Mouse (Mus musculus) large intestine, adult 2 months (tissue): Measurements from ENCODE around the gene Ssmem1. TPM values are rescaled to one million over a fixed set of nuclear protein-coding genes. Genes with fewer than 3 reads are reported as not detected.

Experiments used
- DNase-seq: peaks from one replicate; pipeline ENCODE4 v3.0.0-alpha.2; 2012; ENCODE audit warnings: low read depth, low spot score
- WGBS: fragments of 180-500 bp; shearing (Covaris S2); methylation state at CpG from one replicate; pipeline ENCODE4 v1.1.7; 2018; 5-methylcytosine and 5-hydroxymethylcytosine counted together
- polyA plus RNA-seq: library from polyadenylated mRNA; depleted of rRNA; stranded (reverse); fragments of >200 nt; gene quantifications from 2 replicates; pipeline ENCODE4 v1.2.3, GENCODE M21; 2012; rRNA removed

Gene Ssmem1
- polyA plus RNA-seq, 1 experiment: not detected

DNA sequence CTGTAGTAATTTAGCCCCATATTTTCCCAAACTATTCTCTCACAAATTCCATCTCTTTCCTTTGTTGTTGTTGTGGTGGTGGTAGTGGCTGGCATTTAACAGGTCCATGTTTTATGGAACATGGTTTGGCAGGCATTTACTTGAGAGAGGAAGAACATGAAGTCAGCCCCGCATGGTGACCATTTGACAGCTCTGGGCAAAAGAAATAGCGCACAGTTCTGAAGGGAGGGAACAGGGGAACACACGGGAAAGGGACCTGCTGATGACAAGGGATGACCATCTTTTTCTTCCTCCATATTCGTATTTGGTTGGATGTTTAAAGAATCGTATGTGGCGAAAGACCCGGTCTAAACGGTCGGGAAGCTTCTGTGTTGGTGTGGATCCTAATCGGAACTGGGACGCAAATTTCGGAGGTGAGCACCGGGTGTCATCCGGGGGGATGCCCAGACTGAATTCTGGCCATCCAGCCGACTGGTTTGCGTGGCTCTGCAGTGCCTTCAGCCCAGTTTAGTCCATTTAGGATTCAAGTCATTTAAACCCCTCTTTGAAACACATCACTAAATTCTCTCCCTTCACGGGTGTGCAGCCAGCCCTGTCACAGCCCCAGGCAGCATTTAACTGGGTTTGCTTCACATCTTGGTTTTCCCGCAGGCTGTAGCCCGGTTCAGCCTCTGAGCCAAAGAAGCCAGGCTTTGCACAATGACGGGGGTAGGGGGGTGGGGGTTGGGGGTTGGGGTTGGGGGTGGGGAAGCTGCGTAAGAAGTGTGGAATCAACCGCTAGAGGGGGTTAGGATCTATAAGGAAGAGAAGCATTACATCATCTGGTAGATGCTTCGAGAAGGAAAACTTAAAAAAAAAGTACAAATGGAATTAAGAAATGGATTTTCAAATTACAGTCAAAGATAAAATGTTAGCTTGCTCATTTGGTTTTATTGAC lies 42.3 kb downstream of the Ssmem1 start:
- no peak for DNase-seq
- WGBS: 57% methylated on average over 23 of the region's 23 CpGs

DNA sequence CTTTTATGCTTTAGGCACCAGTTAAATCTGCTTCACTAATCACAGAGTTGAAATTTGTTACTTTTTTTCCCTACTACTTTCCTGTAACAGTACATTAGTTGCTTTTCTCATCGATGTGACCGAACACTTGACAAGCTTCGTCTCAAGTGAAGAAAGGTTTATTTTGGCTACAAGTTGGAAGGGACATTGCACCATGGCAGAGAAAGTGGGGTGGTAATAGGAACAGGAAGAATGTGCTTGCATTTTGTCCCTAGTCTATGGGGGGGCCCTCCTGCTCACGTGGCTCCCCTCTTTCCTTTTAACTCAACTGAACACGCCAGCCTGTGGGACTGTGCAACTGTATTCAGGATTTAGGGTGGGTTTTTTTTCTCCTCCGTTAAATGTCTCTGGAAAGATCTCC lies 43.0 kb downstream of the Ssmem1 start:
- no peak for DNase-seq
- 59% methylated on average over 6 of the region's 6 CpGs for WGBS

DNA sequence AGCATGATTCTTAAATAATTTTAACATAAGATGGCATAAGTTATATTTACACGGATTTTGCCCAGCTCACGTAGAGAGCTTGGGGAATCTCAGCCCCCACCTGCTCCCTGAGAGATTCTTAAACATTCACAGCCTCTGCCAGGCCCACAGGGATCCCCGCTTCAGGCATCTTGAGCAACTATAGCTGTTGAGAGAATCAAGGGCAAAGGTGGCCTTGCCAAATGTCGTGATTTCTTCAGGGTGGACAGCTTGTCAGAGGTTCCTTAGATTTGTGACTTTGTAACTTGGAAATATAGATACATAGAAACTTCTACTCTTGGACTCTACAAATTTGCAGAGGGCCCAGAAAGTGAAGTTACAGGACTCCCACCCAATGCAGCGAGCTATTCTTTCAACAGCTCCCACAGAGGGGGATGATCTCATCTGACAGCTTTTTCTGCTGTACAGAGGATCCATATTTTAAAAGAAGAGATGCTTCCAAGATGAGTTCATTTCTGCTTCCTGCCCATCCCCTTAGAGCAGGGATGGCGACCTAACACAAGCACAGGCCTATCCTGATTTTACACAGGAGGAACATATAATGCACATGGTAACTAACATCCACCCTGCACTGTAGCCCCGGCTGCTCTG lies 43.8 kb downstream of the Ssmem1 start:
- 90% methylated on average over 7 of the region's 7 CpGs for WGBS
- no peak for DNase-seq

DNA sequence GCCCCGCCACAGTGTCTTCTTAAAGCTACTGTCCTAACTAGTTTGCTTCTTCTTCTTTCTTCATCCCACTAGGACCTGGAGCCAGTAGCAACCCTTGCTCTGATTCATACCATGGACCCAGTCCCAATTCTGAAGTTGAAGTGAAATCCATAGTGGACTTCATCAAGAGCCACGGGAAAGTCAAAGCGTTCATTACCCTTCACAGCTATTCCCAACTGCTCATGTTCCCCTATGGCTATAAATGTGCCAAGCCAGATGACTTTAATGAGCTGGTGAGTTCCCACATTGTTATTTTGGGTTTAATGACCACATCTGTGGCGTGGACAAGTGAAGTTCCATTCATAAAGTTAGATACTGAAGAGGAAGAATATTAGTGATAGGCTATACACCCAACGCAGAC lies 44.4 kb downstream of the Ssmem1 start:
- WGBS: 85% methylated on average over 5 of the region's 5 CpGs
- no peak for DNase-seq

DNA sequence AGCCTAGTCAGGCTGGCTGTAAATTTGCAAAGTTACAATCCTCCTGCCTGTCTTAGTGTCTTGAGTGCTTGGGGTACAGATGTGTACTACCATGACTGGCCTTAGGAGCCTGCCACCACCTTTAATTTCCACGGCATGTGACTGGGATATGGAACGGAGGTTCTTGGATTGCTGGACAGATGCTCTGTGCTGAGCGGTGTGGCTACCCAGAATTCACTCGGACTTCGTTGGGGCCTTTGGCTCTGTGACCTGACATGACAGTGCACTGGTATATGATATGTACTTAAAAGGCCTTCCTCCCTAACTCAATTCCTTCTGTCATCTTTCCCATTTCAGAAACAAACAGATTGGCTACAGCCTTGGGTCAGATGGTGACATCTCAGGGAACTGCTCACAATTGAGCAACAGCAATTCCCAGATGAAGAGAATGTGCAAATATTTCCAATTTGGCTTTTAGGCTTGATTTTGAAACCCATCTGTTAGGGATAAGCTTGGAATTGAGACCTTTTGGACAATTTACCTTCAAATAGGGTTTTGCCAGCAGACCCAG lies 45.0 kb downstream of the Ssmem1 start:
- DNase-seq: no peak
- WGBS: 94% methylated on average over 5 of the region's 5 CpGs

DNA sequence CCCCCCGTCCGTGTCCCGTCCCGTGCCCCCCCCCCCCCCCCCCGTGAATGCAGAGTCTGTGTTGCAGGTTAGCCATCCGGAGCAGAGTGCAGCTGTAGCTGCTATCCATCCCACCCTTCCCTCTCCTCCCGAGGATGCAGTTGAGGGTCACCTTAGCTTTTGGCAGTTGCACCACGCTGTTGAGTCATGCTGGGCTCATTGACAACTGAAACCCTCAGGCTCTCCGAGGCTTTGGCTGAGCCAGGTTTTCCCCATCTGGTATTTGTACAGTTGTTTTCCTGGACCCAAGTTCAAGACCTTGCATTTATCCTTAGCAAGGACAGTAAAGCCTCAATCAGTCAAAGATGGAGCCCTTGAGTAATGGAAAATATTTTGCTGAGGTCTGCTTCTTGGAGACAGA lies 46.4 kb downstream of the Ssmem1 start:
- WGBS: 36% methylated on average over 7 of the region's 9 CpGs
- DNase-seq: no peak

DNA sequence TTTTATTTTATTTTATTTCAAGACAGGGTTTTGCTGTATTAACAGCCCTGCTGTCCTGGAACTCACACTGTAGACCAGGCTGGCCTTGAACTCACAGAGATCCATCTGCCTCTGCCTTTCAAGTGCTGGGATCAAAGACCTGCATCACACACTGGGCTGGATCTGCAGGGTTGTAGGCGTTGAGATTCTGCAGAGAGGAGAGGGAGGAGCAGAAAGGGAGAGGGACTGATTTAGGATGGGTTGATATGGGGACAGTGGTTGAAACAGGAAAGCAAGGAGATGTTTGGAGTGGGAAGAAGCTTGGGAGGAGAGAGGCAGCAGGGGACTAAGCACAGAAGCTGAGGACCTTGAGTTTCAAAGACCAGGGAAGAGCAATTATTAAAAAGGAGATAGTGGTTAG lies 50.1 kb downstream of the Ssmem1 start:
- 53% methylated on average over 1 of the region's 1 CpGs for WGBS

DNA sequence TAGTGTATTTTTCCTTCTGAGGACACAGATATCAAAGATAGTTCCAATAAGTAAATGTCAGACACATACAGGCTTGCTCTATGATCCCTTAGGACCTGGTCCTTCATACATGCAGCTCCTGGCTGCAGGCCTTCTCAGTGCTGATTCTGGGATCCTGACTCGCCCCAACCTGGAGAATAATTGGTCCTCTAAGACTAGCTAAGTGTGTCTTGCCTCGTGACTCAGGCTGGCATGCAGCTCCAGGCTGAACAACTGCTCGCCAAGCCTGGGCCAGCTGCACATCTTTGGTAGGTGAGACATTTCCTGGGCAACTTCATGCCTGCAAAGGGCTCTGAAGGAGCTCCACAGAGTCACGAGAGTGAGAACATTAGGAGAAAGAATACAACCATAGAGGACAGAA lies 52.5 kb downstream of the Ssmem1 start:
- no peak for DNase-seq
- 71% methylated on average over 4 of the region's 4 CpGs for WGBS

More for the DNA sequence above, 50.1 kb downstream of the Ssmem1 start:
- no peak for DNase-seq

DNA sequence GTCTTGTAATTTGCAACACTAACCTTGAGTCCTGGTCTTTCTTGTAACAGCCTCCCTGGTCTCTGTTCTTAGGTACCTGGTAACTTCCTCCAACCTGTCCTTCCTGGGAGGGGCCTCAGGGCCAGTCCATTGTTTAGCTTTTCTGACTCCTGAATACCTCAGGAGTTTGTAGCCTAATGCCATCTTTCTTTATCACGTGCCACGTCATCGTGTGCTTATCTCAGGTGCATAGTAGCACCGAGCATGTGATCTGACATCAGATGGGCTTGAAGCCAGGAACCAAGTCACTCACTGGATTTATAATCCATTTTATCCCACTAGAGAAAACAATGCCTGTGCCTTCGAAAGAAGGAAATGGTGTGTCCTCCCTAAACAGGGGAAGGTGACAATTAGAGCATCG lies 53.9 kb downstream of the Ssmem1 start:
- 32% methylated on average over 6 of the region's 6 CpGs for WGBS

DNA sequence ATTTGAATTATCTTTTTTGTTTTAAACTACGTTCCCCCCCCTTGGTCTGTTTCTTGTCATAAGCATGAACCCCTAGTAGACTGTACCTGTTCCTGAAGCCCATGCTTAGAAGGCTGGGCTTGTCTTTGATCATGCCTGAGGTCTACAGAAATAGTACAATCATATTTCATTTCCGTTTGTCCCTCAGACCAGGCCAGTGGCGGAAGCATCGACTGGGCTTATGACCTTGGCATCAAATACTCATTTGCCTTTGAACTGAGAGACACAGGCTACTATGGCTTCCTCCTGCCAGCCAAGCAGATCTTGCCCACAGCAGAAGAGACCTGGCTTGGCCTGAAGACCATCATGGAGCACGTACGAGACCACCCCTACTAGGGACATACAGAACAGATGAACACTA lies 54.4 kb downstream of the Ssmem1 start:
- WGBS: 94% methylated on average over 6 of the region's 6 CpGs
- no peak for DNase-seq

More for the DNA sequence above, 53.9 kb downstream of the Ssmem1 start:
- DNase-seq: no peak

DNA sequence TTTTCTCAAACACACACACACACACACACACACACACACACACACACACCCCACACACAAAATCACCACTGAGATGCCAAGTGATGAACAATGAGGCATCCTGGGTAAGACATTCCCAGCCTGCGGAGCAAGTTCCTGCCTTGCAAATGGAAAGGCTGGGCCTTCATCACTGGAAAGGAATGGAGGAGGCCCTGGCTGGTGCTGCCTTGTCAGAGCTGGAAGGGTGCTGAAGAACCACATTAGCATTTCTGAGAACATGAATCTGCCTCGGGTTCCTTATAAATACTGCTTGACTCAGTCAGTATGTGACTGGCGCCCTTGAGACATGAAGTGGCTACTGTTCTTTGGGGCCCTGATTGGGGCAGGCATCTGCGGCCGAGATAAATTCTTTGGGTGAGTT lies 58.4 kb downstream of the Ssmem1 start, which contains the start of gene Cpa4:
Gene Cpa4, plus strand, starts transcription at position 301 of the 400 bp plus-strand sequence.
- WGBS: 72% methylated on average over 5 of the region's 5 CpGs
- DNase-seq: no peak

DNA sequence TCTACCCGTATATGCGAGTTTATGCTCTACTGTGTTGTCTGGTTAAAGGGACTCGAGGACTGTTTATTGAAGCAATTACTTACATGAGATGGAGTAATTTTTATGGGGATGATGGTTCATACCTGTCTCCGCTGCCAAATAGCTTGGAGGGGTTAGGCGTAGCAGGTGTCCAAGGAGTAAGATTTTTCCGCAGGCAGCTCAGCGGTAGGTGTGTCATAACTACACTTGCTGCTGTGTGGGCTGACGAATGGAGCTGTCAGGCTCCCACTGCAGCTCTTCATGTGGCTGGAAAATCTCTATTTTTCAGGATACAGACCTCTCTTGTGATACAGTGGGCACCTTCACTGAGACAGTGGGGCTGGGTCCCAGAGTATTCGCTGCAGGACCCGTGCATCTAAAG lies 59.7 kb downstream of the Ssmem1 start:
- WGBS: 75% methylated on average over 10 of the region's 10 CpGs
- no peak for DNase-seq

Other genes with a start within 250 kb of the Ssmem1 start
- gene Ube2h, start 205.3 kb upstream of the Ssmem1 start, polyA plus RNA-seq: 21.7 and 23.5 TPM in 2 replicates
- gene Zc3hc1, start 118.8 kb upstream of the Ssmem1 start, polyA plus RNA-seq: 11.0 and 14.0 TPM in 2 replicates
- gene Klhdc10, start 108.0 kb upstream of the Ssmem1 start, polyA plus RNA-seq: 10.7 and 15.0 TPM in 2 replicates
- 25.0 and 28.6 TPM in 2 replicates for gene Tmem209, start 66 bp upstream of the Ssmem1 start, polyA plus RNA-seq
- gene Cpa2, start 31.7 kb downstream of the Ssmem1 start, polyA plus RNA-seq: 0.62 and 1.2 TPM in 2 replicates
- gene Cpa4, start 58.5 kb downstream of the Ssmem1 start, polyA plus RNA-seq: not detected in 2 replicates
- not detected in 2 replicates for gene Cpa5, start 101.2 kb downstream of the Ssmem1 start, polyA plus RNA-seq
- 0.42 and 0.92 TPM in 2 replicates for gene Cpa1, start 129.4 kb downstream of the Ssmem1 start, polyA plus RNA-seq
- gene Cep41, start 183.9 kb downstream of the Ssmem1 start, polyA plus RNA-seq: 2.9 and 3.4 TPM in 2 replicates
- 10.4 and 21.2 TPM in 2 replicates for gene Mest, start 213.7 kb downstream of the Ssmem1 start, polyA plus RNA-seq